Mouse (Mus musculus) kidney, embryonic 15.5 days (tissue): ENCODE data around the gene Gtf3a. TPM values are rescaled to one million over a fixed set of nuclear protein-coding genes. Genes with fewer than 3 reads are reported as not detected.
A peak's percentile ranks its signal among the peaks of the same experiment; 100 is the strongest.

Experiments used
- ATAC-seq: fragments of 200-750 bp; cut with Nextera tagmentation; replicated peaks from 2 replicates; pipeline ENCODE4 v1.8.0; 2017; ENCODE audit warnings: moderate TSS enrichment; ENCODE audit not compliant: low FRiP score
- H3K27ac ChIP-seq: fragments of 300-500 bp; sonication (generic); 2 replicates; pipeline ENCODE4 v1.5.1; 2015; ENCODE audit warnings: mild to moderate bottlenecking, inconsistent platforms
- H3K27me3 ChIP-seq: fragments of 300-500 bp; sonication (generic); 2 replicates; pipeline ENCODE4 v1.6.1; 2015; ENCODE audit warnings: inconsistent platforms
- H3K36me3 ChIP-seq: fragments of 300-500 bp; sonication (generic); 2 replicates; pipeline ENCODE4 v1.6.1; 2015; ENCODE audit warnings: inconsistent platforms
- H3K4me1 ChIP-seq: fragments of 300-500 bp; sonication (generic); 2 replicates; pipeline ENCODE4 v1.6.1; 2015; ENCODE audit warnings: inconsistent platforms
- H3K4me2 ChIP-seq: fragments of 300-500 bp; sonication (generic); 2 replicates; pipeline ENCODE4 v1.6.1; 2015; ENCODE audit warnings: moderate library complexity, mild to moderate bottlenecking, inconsistent platforms
- H3K4me3 ChIP-seq: fragments of 300-500 bp; sonication (generic); replicated peaks from 2 replicates; pipeline ENCODE4 v1.5.1; 2015; ENCODE audit warnings: mild to moderate bottlenecking, inconsistent platforms
- H3K9ac ChIP-seq: fragments of 300-500 bp; sonication (generic); 2 replicates; pipeline ENCODE4 v1.6.1; 2015; ENCODE audit warnings: mild to moderate bottlenecking, inconsistent platforms
- H3K9me3 ChIP-seq: fragments of 300-500 bp; sonication (generic); replicated peaks from 2 replicates; pipeline ENCODE4 v1.6.1; 2016; ENCODE audit warnings: inconsistent platforms
- WGBS: fragments of 180-500 bp; shearing (Covaris S2); methylation state at CpG from one replicate; pipeline ENCODE4 v1.1.7; 2015; ENCODE audit warnings: mixed read lengths; 5-methylcytosine and 5-hydroxymethylcytosine counted together
- polyA plus RNA-seq: library from polyadenylated mRNA; unstranded; fragments of >200 nt; fragmentation: Nextera tagmentation; extraction: Ambion mirVana; gene quantifications from 2 replicates; pipeline ENCODE4 v1.2.1, GENCODE M21; 2015

Gene Gtf3a
- polyA plus RNA-seq = 120 and 125 TPM in 2 replicates

- WGBS = 0% methylated on average over 62 of the region's 62 CpGs
- Histone ChIP-seq H3K9me3 (no peaks in the 10 kb centered on the region), H3K4me3 (peak within 1 kb of the TSS; percentile 83), H3K36me3 (peaks cover 36% of the 10 kb centered on the region), H3K27me3 (no peaks in the 10 kb centered on the region), H3K4me1 (peaks cover 16% of the 10 kb centered on the region), H3K27ac (peak within 1 kb of the TSS; percentile 90), H3K9ac (peak within 1 kb of the TSS; percentile 88), H3K4me2 (peak within 1 kb of the TSS; percentile 92)
- ATAC-seq = peak; percentile 95
Observed at GRCm38 (mm10) chr5:146948508-146949088, at the start of gene Gtf3a. TSS of gene Gtf3a (plus strand) at chr5:146948657.

DNA sequence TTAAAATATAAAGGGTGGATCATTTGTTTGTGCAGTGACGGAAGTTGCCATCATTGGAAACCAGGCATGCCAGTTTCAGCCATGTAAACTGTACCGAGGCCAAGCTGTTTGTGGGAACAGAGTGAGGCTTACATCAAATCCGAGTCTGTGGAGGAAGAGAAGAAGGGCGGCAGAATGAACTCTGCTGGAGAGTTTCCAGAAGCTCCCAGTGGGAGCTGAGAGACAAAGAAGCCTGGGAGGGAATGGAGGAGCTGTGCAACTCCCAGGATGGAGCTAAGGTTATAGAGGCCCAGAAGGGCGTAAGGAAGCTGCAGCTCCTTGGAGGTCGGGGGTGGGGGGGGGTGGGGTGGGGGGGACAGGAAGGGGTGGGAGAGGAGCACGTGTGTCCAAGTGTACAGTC lies 48.1 kb upstream of the Gtf3a start:
- Histone ChIP-seq H3K4me2 (no peak overlapping the region), H3K36me3 (no peaks in the 10 kb centered on the region), H3K9ac (no peak overlapping the region), H3K4me1 (0 out of 2 replicates have a peak, but pooled peaks cover 5% of the 10 kb centered on the region), H3K27ac (no peak overlapping the region), H3K9me3 (no peaks in the 10 kb centered on the region), H3K4me3 (no peak overlapping the region), H3K27me3 (no peaks in the 10 kb centered on the region)
- WGBS = 51% methylated on average over 7 of the region's 7 CpGs
- ATAC-seq = no peak

DNA sequence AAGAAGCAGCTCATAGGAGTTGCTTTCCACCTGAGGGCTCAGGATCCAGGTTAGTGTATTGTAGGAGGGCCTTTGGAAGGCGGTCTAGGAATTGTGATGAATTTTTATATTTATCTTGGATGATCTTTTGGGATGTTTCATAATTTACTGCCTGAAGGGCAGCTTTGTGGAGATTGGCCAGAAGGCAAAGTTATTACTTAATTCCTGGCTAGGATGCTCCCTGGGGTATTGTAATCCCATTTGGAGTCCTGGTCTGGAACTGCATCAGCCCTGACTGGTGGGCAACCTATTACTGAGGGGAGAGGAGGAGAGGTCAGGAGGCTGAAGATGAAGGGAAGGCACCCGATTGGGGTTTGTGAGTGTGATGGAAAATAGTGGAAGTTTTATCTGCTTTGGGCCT lies 47.0 kb upstream of the Gtf3a start:
- Histone ChIP-seq H3K9me3 (no peaks in the 10 kb centered on the region), H3K4me2 (no peak overlapping the region), H3K4me1 (peaks cover 11% of the 10 kb centered on the region), H3K27ac (no peak overlapping the region), H3K4me3 (no peak overlapping the region), H3K36me3 (no peaks in the 10 kb centered on the region), H3K9ac (no peak overlapping the region), H3K27me3 (no peaks in the 10 kb centered on the region)
- no peak for ATAC-seq
- 85% methylated on average over 2 of the region's 2 CpGs for WGBS

DNA sequence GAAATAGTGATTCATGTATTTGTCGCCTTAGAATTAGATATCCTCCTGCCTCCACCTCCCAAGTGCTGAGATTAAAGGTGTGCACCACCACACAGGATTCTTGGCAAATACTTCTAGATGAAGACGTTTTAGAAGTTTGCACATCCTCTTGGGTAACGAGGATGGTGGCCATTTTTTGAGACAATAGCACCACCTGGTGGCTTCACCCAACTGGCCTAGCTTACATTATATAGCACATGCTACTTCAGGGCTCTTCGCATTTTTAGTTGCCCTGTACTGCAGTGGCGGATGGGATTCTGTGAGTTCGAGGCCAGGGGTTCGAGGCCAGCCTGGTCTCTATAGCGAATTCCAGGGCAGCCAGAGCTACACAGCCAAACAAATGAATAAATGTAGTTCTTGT lies 44.1 kb upstream of the Gtf3a start:
- Histone ChIP-seq H3K4me2 (no peak overlapping the region), H3K9ac (no peak overlapping the region), H3K27ac (no peak overlapping the region), H3K4me3 (no peak overlapping the region), H3K36me3 (no peaks in the 10 kb centered on the region), H3K27me3 (peaks cover 9% of the 10 kb centered on the region; the same call in 1 of the 2 replicates), H3K9me3 (no peaks in the 10 kb centered on the region), H3K4me1 (peaks cover 20% of the 10 kb centered on the region)
- WGBS = 33% methylated on average over 8 of the region's 8 CpGs
- ATAC-seq = peak; percentile 40; the same call in 1 of the 2 replicates

GRCm38 (mm10) chr5:146905486-146906172 lies 42.8 kb upstream of the Gtf3a start:
- ATAC-seq = peak; percentile 45
- Histone ChIP-seq H3K4me2 (peak overlapping the region; percentile 46), H3K27me3 (peaks cover 9% of the 10 kb centered on the region; the same call in 1 of the 2 replicates), H3K9me3 (no peaks in the 10 kb centered on the region), H3K4me3 (0 out of 2 replicates have a peak overlapping the region, but pooled peaks have one; percentile 10), H3K4me1 (peaks cover 20% of the 10 kb centered on the region), H3K27ac (no peak overlapping the region), H3K36me3 (no peaks in the 10 kb centered on the region), H3K9ac (no peak overlapping the region)
- 25% methylated on average over 14 of the region's 14 CpGs for WGBS

DNA sequence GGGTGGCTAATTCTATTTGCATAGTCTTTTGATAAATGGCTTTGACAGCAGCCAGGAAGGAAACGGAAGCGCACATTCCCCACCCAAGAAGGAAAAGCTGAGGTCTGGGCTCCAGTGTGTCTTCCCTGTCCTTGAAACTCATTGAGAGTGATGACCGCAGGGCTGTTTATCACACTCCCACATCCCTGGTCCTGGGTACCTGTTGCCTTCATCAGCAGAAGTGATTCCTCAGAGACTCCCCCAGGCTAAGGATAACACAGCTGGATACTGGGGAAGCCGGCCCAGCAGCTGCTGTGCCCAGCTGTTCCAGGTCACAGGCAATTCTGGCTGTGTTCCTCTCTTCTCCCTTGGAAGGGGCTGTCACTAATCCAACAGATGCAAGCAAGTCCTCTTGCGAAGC lies 40.9 kb upstream of the Gtf3a start:
- peaks cover 25% of the 10 kb centered on the region for H3K4me1 ChIP-seq
- H3K9ac ChIP-seq = no peak overlapping the region
- WGBS = 17% methylated on average over 5 of the region's 5 CpGs
- H3K27ac ChIP-seq = 0 out of 2 replicates have a peak overlapping the region, but pooled peaks have one; percentile 10
- H3K9me3 ChIP-seq = no peaks in the 10 kb centered on the region
- peaks cover 9% of the 10 kb centered on the region; the same call in 1 of the 2 replicates for H3K27me3 ChIP-seq
- H3K36me3 ChIP-seq = no peaks in the 10 kb centered on the region
- H3K4me2 ChIP-seq = no peak overlapping the region
- no peak overlapping the region for H3K4me3 ChIP-seq
- peak; percentile 38; the same call in 1 of the 2 replicates for ATAC-seq

- Histone ChIP-seq H3K4me1 (peaks cover 28% of the 10 kb centered on the region), H3K27me3 (peaks cover 11% of the 10 kb centered on the region; the same call in 1 of the 2 replicates), H3K4me2 (no peak overlapping the region), H3K4me3 (no peak overlapping the region), H3K27ac (no peak overlapping the region), H3K9ac (no peak overlapping the region), H3K9me3 (no peaks in the 10 kb centered on the region), H3K36me3 (no peaks in the 10 kb centered on the region)
- WGBS = 62% methylated on average over 11 of the region's 11 CpGs
- ATAC-seq = no peak
Observed at GRCm38 (mm10) chr5:146908629-146909028, 39.8 kb upstream of the Gtf3a start.

GRCm38 (mm10) chr5:146912206-146912605 lies 36.3 kb upstream of the Gtf3a start:
- Histone ChIP-seq H3K4me1 (peaks cover 18% of the 10 kb centered on the region), H3K9me3 (no peaks in the 10 kb centered on the region), H3K27me3 (peaks cover 21% of the 10 kb centered on the region; the same call in 1 of the 2 replicates), H3K4me3 (no peak overlapping the region), H3K9ac (no peak overlapping the region), H3K36me3 (no peaks in the 10 kb centered on the region), H3K4me2 (peak overlapping the region; percentile 5; the same call in 1 of the 2 replicates), H3K27ac (peak overlapping the region; percentile 76)
- WGBS = 5% methylated on average over 9 of the region's 9 CpGs
- ATAC-seq = peak; percentile 67

DNA sequence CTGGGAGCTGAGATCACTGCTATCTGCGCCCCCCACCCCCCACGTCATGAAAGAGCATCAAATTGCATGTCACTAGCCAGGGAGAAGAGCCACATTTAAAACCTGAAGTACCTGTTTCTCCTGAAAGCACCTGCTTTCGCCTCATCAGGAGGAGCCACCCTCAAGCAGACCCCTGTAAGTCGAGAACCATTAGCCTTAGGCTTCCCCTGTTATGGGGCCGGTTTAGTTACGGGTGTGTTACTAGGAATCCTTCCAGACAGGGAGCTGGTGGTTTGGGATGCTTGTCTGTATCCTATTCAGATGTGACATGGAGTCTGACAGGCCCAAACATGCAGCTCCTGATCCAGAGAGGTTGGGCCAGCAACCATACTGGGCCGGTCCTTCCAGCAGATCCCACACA lies 35.1 kb upstream of the Gtf3a start:
- no peaks in the 10 kb centered on the region for H3K9me3 ChIP-seq
- H3K4me2 ChIP-seq = no peak overlapping the region
- no peak for ATAC-seq
- peaks cover 12% of the 10 kb centered on the region; the same call in 1 of the 2 replicates for H3K27me3 ChIP-seq
- H3K4me1 ChIP-seq = peaks cover 10% of the 10 kb centered on the region
- no peak overlapping the region for H3K4me3 ChIP-seq
- no peaks in the 10 kb centered on the region for H3K36me3 ChIP-seq
- H3K9ac ChIP-seq = no peak overlapping the region
- WGBS = 78% methylated on average over 7 of the region's 7 CpGs
- no peak overlapping the region for H3K27ac ChIP-seq

GRCm38 (mm10) chr5:146914088-146914766 lies 34.2 kb upstream of the Gtf3a start:
- 26% methylated on average over 9 of the region's 9 CpGs for WGBS
- no peaks in the 10 kb centered on the region for H3K36me3 ChIP-seq
- ATAC-seq = peak; percentile 49; the same call in 1 of the 2 replicates
- H3K4me3 ChIP-seq = no peak overlapping the region
- peaks cover 12% of the 10 kb centered on the region; the same call in 1 of the 2 replicates for H3K27me3 ChIP-seq
- no peak overlapping the region for H3K27ac ChIP-seq
- no peak overlapping the region for H3K4me2 ChIP-seq
- peaks cover 10% of the 10 kb centered on the region for H3K4me1 ChIP-seq
- no peak overlapping the region for H3K9ac ChIP-seq
- no peaks in the 10 kb centered on the region for H3K9me3 ChIP-seq

GRCm38 (mm10) chr5:146916273-146916672 lies 32.2 kb upstream of the Gtf3a start:
- Histone ChIP-seq H3K9me3 (no peaks in the 10 kb centered on the region), H3K4me2 (no peak overlapping the region), H3K27me3 (peaks cover 18% of the 10 kb centered on the region; the same call in 1 of the 2 replicates), H3K4me3 (no peak overlapping the region), H3K27ac (no peak overlapping the region), H3K9ac (no peak overlapping the region), H3K36me3 (no peaks in the 10 kb centered on the region), H3K4me1 (peaks cover 25% of the 10 kb centered on the region)
- ATAC-seq = no peak
- WGBS = 81% methylated on average over 8 of the region's 8 CpGs

DNA sequence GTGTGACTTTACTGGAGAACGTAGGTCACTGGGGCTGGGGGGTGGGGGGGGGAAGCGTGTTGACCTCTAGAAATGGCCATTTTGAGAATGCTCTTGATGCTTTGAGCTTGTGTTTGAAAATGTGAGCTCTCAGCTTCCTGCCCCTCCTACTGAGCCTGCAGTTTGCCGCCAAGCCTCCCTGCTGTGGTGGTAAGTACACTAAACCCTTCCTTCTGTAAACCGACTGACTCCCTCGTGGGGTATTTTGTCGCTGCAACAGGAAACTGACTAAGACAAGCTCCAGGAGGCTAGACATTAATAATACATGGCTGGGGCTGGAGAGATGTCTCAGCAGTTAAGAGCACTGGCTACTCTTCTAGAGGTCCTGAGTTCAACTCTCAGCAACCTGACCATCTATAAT lies 31.7 kb upstream of the Gtf3a start:
- Histone ChIP-seq H3K4me2 (no peak overlapping the region), H3K9me3 (no peaks in the 10 kb centered on the region), H3K27ac (no peak overlapping the region), H3K9ac (no peak overlapping the region), H3K27me3 (peaks cover 18% of the 10 kb centered on the region; the same call in 1 of the 2 replicates), H3K4me1 (peaks cover 27% of the 10 kb centered on the region), H3K36me3 (no peaks in the 10 kb centered on the region), H3K4me3 (no peak overlapping the region)
- WGBS = 33% methylated on average over 6 of the region's 6 CpGs
- no peak for ATAC-seq
